24 mouse cellular contexts compared by ENCODE assay signal in the genomic region with DNA sequence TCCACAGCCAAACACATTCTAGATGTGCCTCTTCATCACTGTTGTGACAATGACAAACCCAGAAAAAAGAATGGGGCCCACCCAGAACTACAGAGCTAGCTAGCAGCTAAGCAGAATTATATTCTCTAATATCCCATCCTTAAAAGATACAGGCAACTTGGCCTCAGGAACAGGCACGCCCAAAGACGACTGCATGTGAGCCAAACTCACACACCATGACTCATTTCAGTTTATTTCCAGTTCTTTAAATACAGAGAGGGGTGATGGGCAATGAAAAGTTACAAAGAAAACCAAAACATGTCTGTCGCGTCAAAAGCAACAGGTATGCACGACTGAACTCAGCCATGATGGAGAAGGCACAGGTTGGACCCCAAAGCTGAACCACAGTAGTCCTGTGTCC. TPM values are rescaled to one million over a fixed set of nuclear protein-coding genes. Genes with fewer than 3 reads are reported as not detected.
"Had no signal": no experiment of that assay in that cellular context is flagged by ENCODE, and none has a peak within 500 bp of the region (broad histone marks: within the 10 kb centered on the region; RNA-seq: fewer than 3 reads in every experiment).

No protein-coding gene starts in this region.

- H3K9me3 ChIP-seq: midbrain, embryonic 10.5 days; midbrain, embryonic 12.5 days; neural tube, embryonic 13.5 days; neural tube, embryonic 15.5 days had no signal

- H3K4me2 ChIP-seq: lung, embryonic 14.5 days; midbrain, embryonic 12.5 days; neural tube, embryonic 13.5 days; neural tube, embryonic 15.5 days had no signal

- H3K4me1 ChIP-seq: midbrain, embryonic 10.5 days; midbrain, embryonic 12.5 days; neural tube, embryonic 13.5 days; neural tube, embryonic 15.5 days had no signal

- H3K36me3 ChIP-seq: midbrain, embryonic 10.5 days; midbrain, embryonic 12.5 days; neural tube, embryonic 13.5 days; neural tube, embryonic 15.5 days had no signal

- H3K4me3 ChIP-seq: midbrain, embryonic 10.5 days; midbrain, embryonic 12.5 days; myocyte; neural tube, embryonic 13.5 days; neural tube, embryonic 15.5 days had no signal

- DNase-seq: lung, adult 18-20 months; lung, postnatal 10 days; midbrain, embryonic 14.5 days; retina, postnatal 1 day; right cerebral cortex, adult 18-20 months; right cerebral cortex, postnatal 25 days; right cerebral cortex, postnatal 4 days; spleen, adult 18-20 months; thymus, adult 18-20 months; thymus, postnatal 25 days; thymus, postnatal 4 days had no signal

- ATAC-seq: midbrain, embryonic 16.5 days had no signal

- H3K9ac ChIP-seq: lung, embryonic 14.5 days; midbrain, embryonic 12.5 days; neural tube, embryonic 13.5 days; neural tube, embryonic 15.5 days had no signal

- H3K27me3 ChIP-seq: midbrain, embryonic 12.5 days; neural tube, embryonic 13.5 days; neural tube, embryonic 15.5 days had no signal

- H3K27ac ChIP-seq: midbrain, embryonic 10.5 days; midbrain, embryonic 12.5 days; neural tube, embryonic 13.5 days; neural tube, embryonic 15.5 days had no signal

RNA-seq across cellular contexts. Expression of a gene that starts 20.3 kb away (rescaled TPM):
- polyA plus RNA-seq: liver, embryonic 16.5 days; lung, embryonic 14.5 days; lung, embryonic 16.5 days; midbrain, embryonic 10.5 days; midbrain, embryonic 12.5 days; midbrain, embryonic 14.5 days; midbrain, embryonic 16.5 days; myocyte; neural tube, embryonic 11.5 days; neural tube, embryonic 13.5 days; neural tube, embryonic 15.5 days; small intestine, adult 2 months; stomach, embryonic 14.5 days; urinary bladder, adult 2 months had no signal

RNA-seq across cellular contexts. Expression of a gene that starts 37.1 kb away (rescaled TPM):
- polyA plus RNA-seq: liver, embryonic 16.5 days; lung, embryonic 14.5 days; lung, embryonic 16.5 days; midbrain, embryonic 10.5 days; midbrain, embryonic 12.5 days; midbrain, embryonic 14.5 days; midbrain, embryonic 16.5 days; myocyte; neural tube, embryonic 11.5 days; neural tube, embryonic 13.5 days; neural tube, embryonic 15.5 days; small intestine, adult 2 months; stomach, embryonic 14.5 days; urinary bladder, adult 2 months had no signal
